Mouse (Mus musculus) telencephalon, adult 2 months (tissue): ENCODE measurements around the gene Npr1.

Experiments used
- DNase-seq: peaks from one replicate; pipeline ENCODE4 v3.0.0-alpha.2; 2011; ENCODE audit warnings: low read depth, low spot score

Npr1 gene

DNA sequence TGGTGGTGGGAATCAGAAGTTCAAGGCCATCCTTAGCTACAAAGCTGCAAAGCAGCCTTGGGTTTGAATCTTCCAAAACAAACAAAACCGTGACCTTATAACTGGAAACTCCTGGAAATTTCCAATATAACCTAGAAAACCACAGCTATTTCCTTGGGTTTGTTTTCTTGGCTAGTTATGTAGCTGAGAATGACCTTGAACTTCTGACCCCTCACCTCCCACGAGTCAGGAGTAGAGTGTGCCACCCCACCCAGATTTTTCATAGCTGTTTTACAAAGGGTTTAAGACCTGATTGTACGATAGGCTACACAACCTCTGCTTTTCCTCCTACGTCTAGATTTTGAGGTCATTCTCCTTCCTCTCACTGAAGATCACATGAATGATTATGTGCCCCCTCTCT, 28.5 kb downstream of the Npr1 start:
- no peak for DNase-seq

GRCm38 (mm10) chr3:90434073-90434730, 31.5 kb downstream of the Npr1 start:
- no peak for DNase-seq

DNA sequence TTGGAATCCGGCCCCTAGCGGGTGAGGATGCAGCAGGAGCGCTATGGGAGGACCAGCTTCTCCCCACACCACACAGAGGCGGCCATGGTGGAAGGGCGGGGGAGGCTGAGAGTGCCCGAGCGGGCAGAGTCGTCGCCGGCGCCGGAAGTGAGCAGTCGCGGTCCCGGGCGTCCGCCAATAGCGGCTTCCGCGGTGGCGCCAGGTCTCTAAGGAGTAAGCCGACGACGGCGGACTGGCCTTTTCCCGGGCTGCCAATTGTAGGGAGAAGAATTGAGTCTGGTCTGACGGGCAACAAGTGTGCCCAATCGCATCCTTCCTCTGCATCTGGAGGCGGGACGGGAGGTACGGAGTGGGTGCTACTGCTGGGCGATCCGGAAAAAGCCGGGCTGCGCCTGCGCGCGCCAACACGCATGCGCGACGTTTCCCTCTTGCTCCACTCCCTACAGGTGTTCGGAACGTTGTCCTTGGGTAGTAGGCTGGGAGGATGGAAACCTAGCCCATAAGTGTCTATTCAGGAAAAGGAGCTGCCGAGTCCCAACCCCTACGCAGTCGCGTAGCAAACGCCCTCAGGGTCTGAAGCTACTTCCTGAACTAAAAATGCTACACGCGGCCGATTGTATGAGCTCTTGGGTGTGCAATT, 32.2 kb downstream of the Npr1 start, which contains the start of gene Ints3:
TSS of gene Ints3 (minus strand) at position 242 of the 640 bp plus-strand sequence.
- DNase-seq, result peak; percentile 100

DNA sequence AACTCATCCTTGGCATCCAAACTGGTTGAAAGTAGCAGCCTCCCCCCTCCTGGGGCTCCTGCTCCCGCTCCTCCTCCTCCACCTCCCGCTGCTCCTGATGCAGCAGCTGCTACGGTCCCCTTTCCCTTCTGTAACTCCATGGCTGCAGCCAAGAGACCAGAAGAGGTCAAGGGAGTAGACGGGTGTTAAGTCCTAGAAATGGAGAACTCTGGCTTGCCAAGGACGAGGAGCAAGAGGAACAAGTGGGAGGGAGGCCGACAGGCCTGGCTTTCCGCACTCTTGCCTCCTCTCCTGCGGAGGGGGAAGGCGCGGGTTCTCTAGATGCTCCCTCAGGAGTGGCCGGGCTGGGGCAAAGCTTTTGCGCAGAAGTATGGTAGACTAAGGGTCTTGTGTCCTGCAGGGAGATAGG, 32.9 kb downstream of the Npr1 start:
- DNase-seq, result no peak

GRCm38 (mm10) chr3:90432348-90432747, 33.3 kb downstream of the Npr1 start:
- no peak for DNase-seq

GRCm38 (mm10) chr3:90429576-90429975, 36.1 kb downstream of the Npr1 start:
- DNase-seq, result no peak

DNA sequence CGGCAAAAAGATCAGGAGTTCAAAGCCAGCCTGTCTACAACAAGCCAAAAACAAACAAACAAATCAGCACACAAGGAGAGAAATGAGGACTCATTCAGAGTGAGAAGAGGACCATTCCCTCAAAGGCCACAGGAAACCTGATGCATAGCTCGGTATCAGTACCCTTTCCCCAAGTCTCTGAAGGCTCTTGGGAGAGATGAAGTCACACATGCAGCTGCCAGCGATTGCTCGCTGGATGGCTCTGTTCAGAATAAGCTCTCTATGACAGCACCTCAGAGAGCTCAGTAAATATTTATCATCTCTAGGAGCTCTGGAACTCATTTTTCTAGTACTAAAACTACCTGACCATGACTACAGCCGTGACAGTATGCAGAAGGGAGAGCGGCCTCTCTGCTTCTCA, 37.5 kb downstream of the Npr1 start:
- no peak for DNase-seq

- DNase-seq, result no peak
Observed at GRCm38 (mm10) chr3:90427574-90427973, 38.1 kb downstream of the Npr1 start.

DNA sequence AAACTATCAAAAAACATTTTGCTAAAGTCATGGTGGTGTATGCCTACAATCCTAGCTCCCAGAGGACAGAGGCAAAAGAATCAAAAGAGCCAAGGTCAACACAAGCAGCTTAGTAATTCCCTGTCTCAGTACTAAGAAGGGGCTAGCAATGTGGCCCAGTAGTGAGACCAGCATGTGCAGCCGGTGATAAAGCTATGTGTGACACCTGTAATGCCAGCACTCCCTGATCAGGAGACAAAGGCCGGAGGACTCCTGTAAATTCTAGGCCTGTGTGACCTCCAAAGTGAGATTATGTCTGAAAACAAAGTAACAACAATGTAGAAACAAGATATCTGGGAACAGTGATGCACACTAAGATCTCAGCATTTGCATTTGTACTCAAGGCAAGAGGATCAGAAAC, 40.2 kb downstream of the Npr1 start:
- no peak for DNase-seq

- no peak for DNase-seq
Observed at GRCm38 (mm10) chr3:90423549-90423948, 42.1 kb downstream of the Npr1 start.

DNA sequence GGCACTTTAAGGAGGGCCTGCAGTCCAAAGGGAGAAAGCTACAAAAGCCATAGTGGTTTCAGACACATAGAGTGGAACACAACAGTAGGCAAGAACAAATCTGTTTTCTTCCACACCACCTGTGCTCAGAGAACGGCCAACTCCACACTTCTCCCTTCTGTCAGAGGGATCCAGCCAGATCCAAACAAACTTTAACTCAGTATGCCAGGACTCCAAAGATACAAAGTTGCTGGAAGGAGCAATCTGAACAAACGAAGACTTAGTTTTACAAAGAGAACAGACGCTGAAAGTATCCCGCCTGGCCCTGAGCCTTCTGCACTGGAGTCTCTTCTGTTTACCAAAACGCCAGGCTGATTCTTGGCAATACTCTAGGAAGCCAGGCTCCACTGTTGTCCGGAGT, 45.0 kb downstream of the Npr1 start:
- no peak for DNase-seq

DNA sequence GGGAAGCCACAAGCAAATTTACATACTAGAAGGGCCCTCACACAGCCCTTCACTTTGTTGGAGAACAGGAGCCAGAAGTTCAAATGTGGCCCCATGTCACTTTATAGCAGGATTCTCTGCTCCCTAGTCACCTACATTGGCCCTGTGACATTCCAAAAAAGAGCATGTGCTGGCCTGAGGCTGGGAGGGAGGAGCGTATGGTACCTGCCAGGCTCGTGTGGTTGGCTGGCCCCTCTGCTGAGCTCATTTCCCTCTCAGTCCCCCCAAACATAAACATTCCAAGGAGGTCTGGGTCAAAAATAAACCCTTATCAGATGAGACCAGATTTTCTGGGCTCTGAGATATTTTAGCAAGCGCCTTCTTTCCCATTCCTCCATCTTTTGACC, 52.7 kb downstream of the Npr1 start:
- DNase-seq, result no peak

DNA sequence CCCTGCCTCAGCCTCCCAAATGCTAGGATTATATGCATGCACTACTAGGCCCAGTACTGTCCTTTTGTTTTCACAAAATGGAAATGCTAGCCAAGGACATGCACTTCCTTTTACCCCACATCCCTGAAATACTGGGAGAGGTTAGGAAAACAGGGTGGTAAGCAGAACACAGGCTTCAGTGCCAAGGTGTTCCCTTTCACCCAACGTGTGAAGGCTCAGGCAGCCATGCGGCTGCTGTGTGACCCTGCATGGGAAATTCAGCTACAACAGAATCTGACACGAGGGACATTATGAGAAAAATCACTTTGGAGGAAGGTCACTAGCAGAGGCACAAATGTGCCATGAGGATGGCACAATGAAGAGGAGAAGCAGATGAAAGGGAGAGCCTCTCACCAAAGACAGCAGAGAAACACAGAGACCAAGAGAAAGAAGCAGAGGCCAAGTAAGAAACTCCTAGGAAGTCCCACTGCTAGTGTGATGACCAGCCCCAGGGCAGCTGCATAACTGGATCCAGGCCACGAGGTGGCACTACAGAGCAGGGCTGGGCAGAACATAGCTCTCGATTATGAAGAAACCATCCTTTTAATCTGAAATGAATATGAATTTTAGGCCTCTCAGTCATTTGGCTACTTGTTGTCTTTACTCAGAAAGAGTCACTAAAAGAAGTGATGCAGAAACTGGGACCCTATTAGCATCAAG, 53.2 kb downstream of the Npr1 start:
- DNase-seq, result no peak

DNA sequence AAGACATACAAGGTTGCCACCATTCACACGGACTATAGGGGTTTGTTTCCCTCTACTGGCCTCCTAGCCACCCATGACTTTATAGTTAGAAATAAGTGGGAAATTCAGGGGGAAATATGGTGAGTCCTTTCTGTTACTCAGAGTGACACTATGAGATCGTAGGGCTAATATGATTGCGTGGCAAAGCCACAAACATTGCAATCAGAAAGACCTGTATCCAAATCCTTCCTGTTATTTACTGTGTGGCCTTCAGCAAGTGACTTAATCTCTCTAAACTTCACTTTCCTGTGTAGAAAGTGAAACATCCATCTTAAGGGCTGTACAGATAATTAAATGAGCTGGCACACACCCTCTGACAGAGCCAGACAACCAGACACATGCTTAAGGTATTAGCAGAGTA, 56.9 kb downstream of the Npr1 start:
- DNase-seq, result no peak

DNA sequence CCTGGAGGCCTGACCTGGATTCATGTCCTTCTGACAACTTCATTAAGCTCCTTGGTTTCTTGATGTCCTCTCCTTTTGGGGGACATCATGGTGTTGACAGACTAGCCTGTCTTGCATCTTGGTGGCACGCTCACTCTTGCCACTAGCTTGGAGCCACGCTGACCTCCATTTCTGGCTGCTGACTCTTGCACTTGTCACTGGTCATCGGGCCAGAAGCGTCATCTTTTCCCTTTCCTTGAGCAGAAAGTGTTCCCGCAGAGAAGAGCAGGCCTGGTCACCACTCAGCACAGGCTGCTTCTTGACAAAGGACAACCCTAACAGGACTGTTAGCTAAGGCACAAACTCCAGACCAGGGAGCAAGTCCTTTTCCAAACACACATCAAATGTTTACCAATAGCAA, 59.3 kb downstream of the Npr1 start:
- DNase-seq, result no peak

DNA sequence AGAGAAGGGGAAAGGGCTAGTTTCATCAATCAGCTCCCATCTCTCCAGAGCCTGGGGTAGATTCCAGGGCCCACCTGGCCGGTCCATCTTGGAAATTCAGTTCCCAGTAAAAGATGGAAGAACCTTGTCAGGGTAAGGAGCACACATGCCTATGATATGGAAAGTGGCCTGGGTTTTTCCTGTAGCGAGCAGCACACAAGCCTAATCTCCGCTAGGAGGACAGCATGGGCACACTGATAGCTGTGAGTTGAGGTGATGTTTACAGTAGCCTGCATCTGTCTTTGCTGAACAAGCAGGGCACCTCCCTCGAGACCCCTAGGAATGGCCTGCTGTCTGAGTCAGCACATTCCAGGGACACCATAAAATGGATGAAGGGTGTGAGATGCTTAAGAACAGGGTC, 61.1 kb downstream of the Npr1 start:
- no peak for DNase-seq

- no peak for DNase-seq
Observed at GRCm38 (mm10) chr3:90404121-90404520, 61.5 kb downstream of the Npr1 start.

DNA sequence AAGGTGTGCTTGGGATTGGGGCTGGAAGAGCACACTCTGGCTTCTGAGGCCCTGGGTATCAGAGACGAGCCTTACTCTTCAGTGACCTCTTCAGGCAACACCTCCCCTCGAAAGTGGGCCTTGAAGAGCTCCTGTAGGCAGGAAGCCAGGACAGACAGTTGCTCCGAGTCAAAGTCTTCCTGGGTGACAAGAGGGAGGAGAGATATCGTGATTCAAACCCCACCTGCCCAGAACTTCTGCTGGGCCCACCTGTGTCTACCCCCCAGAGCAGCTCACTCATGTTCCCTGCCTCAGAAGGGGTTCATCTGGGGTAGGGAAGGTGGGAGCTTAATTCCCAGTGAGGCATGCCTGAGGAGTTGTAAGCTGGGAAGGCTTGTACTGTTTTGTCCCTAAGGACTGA, 64.7 kb downstream of the Npr1 start:
- no peak for DNase-seq
